Mouse (Mus musculus) intestine, embryonic 14.5 days (tissue): ENCODE measurements around the gene Fance. TPM values are rescaled to one million over a fixed set of nuclear protein-coding genes. Genes with fewer than 3 reads are reported as not detected.
A peak's percentile ranks its signal among the peaks of the same experiment; 100 is the strongest.
"Not testable (repeated sequence)": the region's sequence is repeated elsewhere in the genome, so short reads cannot be mapped to it uniquely, and the experiment has no call there.

Experiments
- ATAC-seq: fragments of 200-750 bp; cut with Nextera tagmentation; replicated peaks from 2 replicates; pipeline ENCODE4 v1.8.0; 2017; ENCODE audit warnings: low read depth, moderate number of reproducible peaks, moderate TSS enrichment, moderate library complexity; ENCODE audit not compliant: low FRiP score, low TSS enrichment
- DNase-seq: peaks from one replicate; pipeline ENCODE4 v3.0.0-alpha.2; 2018; ENCODE audit warnings: low spot score
- H3K27ac ChIP-seq: fragments of 300-500 bp; sonication (generic); 2 replicates; pipeline ENCODE4 v1.5.1; 2014; ENCODE audit warnings: low read depth, mild to moderate bottlenecking, control low read depth
- H3K27me3 ChIP-seq: fragments of 300-500 bp; sonication (generic); replicated peaks from 2 replicates; pipeline ENCODE4 v1.6.1; 2014; ENCODE audit warnings: low read length, control low read depth; ENCODE audit not compliant: control insufficient read depth, insufficient read depth
- H3K36me3 ChIP-seq: fragments of 300-500 bp; sonication (generic); 2 replicates; pipeline ENCODE4 v1.6.1; 2014; ENCODE audit warnings: low read length, control low read depth; ENCODE audit not compliant: control insufficient read depth, insufficient read depth
- H3K4me1 ChIP-seq: fragments of 300-500 bp; sonication (generic); replicated peaks from 2 replicates; pipeline ENCODE4 v1.6.1; 2014; ENCODE audit warnings: low read length, control low read depth, mixed read lengths; ENCODE audit not compliant: control insufficient read depth, insufficient read depth
- H3K4me2 ChIP-seq: fragments of 300-500 bp; sonication (generic); 2 replicates; pipeline ENCODE4 v1.6.1; 2014; ENCODE audit warnings: low read length
- H3K4me3 ChIP-seq: fragments of 300-500 bp; sonication (generic); 2 replicates; pipeline ENCODE4 v1.5.1; 2014; ENCODE audit warnings: low read depth, low read length, control low read depth, mixed read lengths
- H3K9ac ChIP-seq: fragments of 300-500 bp; sonication (generic); 2 replicates; pipeline ENCODE4 v1.6.1; 2014; ENCODE audit warnings: mild to moderate bottlenecking, low read length
- H3K9me3 ChIP-seq: fragments of 300-500 bp; sonication (generic); 2 replicates; pipeline ENCODE4 v1.6.1; 2016; ENCODE audit warnings: low read length, control low read depth; ENCODE audit not compliant: control insufficient read depth
- WGBS: fragments of 180-500 bp; shearing (Covaris S2); extraction: QIAGEN DNeasy Blood & Tissue Kit; methylation state at CpG from one replicate; pipeline ENCODE4 v1.1.7; 2014; 5-methylcytosine and 5-hydroxymethylcytosine counted together
- polyA plus RNA-seq: library from polyadenylated mRNA; unstranded; fragments of >200 nt; fragmentation: Nextera tagmentation; extraction: Ambion mirVana; gene quantifications from 2 replicates; pipeline ENCODE4 v1.2.1, GENCODE M21; 2014

Fance gene
- polyA plus RNA-seq, 1 experiment from 2014 or later, result 33.7 TPM

- WGBS, result under 1% methylated on average over 55 of the region's 73 CpGs
- peak; percentile 88 for ATAC-seq
Measured at GRCm38 (mm10) chr17:28350466-28351352, 37.4 kb downstream of the Fance start, which contains the start of gene Tead3. TSS of gene Tead3 (minus strand) at chr17:28350817.

GRCm38 (mm10) chr17:28351353-28351890 is 38.1 kb downstream of the Fance start:
- Histone ChIP-seq H3K36me3 (no peaks in the 10 kb centered on the region), H3K4me3 (peak overlapping the region; percentile 82), H3K4me1 (peaks cover 36% of the 10 kb centered on the region), H3K27me3 (no peaks in the 10 kb centered on the region), H3K9me3 (no peaks in the 10 kb centered on the region), H3K27ac (peak overlapping the region; percentile 99), H3K9ac (peak overlapping the region; percentile 79), H3K4me2 (peak overlapping the region; percentile 94)
- ATAC-seq (no peak), DNase-seq (no peak)
- WGBS, result under 1% methylated on average over 29 of the region's 29 CpGs

More at GRCm38 (mm10) chr17:28350466-28351352, 37.4 kb downstream of the Fance start, which contains the start of gene Tead3:
- H3K4me3 ChIP-seq, result peak within 1 kb of the TSS; percentile 82
- H3K4me2 ChIP-seq, result peak within 1 kb of the TSS; percentile 94
- no peaks in the 10 kb centered on the region for H3K9me3 ChIP-seq
- H3K27me3 ChIP-seq, result no peaks in the 10 kb centered on the region
- H3K9ac ChIP-seq, result peak within 1 kb of the TSS; percentile 79
- no peaks in the 10 kb centered on the region for H3K36me3 ChIP-seq
- DNase-seq, result peak; percentile 96
- H3K27ac ChIP-seq, result peak within 1 kb of the TSS; percentile 99
- peaks cover 43% of the 10 kb centered on the region for H3K4me1 ChIP-seq

GRCm38 (mm10) chr17:28352018-28352417 is 38.7 kb downstream of the Fance start:
- peak overlapping the region; percentile 99 for H3K27ac ChIP-seq
- ATAC-seq (no peak), DNase-seq (no peak)
- peaks cover 32% of the 10 kb centered on the region for H3K4me1 ChIP-seq
- no peaks in the 10 kb centered on the region for H3K27me3 ChIP-seq
- peak overlapping the region; percentile 94 for H3K4me2 ChIP-seq
- peak overlapping the region; percentile 82 for H3K4me3 ChIP-seq
- no peaks in the 10 kb centered on the region for H3K36me3 ChIP-seq
- 22% methylated on average over 11 of the region's 11 CpGs for WGBS
- no peaks in the 10 kb centered on the region for H3K9me3 ChIP-seq
- H3K9ac ChIP-seq, result peak overlapping the region; percentile 79; the same call in 1 of the 2 replicates

DNA sequence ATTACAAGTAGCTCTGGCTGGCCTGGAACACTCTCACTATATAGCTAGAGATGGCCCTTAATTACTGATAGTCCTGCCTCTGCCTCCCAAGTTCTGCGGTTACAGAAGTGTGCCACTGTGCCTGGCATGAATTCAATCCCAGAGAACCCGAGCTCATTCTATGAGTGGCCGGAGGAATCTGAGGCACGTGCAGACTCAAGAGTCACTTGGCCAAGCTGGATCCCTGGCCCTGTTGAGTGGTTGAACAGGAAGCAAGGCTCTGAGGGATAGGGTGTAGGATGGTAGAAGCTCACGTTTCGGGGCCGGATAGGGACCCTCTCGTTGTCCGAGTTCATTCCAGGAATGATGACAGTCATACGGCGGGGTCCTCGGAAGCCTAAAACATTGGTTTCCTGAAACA is 42.6 kb downstream of the Fance start:
- Histone ChIP-seq H3K27ac (no peak overlapping the region), H3K9ac (no peak overlapping the region), H3K4me3 (no peak overlapping the region), H3K4me1 (peaks cover 15% of the 10 kb centered on the region), H3K27me3 (0 out of 2 replicates have a peak, but pooled peaks cover 11% of the 10 kb centered on the region), H3K9me3 (no peaks in the 10 kb centered on the region), H3K4me2 (no peak overlapping the region), H3K36me3 (no peaks in the 10 kb centered on the region)
- no peak for DNase-seq
- ATAC-seq, result no peak
- 91% methylated on average over 12 of the region's 12 CpGs for WGBS

- Histone ChIP-seq H3K27me3 (peaks cover 28% of the 10 kb centered on the region), H3K4me1 (peaks cover 16% of the 10 kb centered on the region; the same call in 1 of the 2 replicates)
- H3K4me3 ChIP-seq, H3K4me2 ChIP-seq, H3K9ac ChIP-seq, H3K36me3 ChIP-seq, H3K27ac ChIP-seq, H3K9me3 ChIP-seq, ATAC-seq, DNase-seq: not testable (repeated sequence)
- WGBS, result 18% methylated on average over 23 of the region's 24 CpGs
Measured at GRCm38 (mm10) chr17:28358576-28359261, 45.4 kb downstream of the Fance start.

- no peak for ATAC-seq
- H3K27ac ChIP-seq, result no peak overlapping the region
- H3K4me2 ChIP-seq, result no peak overlapping the region
- WGBS, result 77% methylated on average over 9 of the region's 9 CpGs
- no peak for DNase-seq
- no peaks in the 10 kb centered on the region for H3K9me3 ChIP-seq
- no peak overlapping the region for H3K9ac ChIP-seq
- no peaks in the 10 kb centered on the region for H3K36me3 ChIP-seq
- peaks cover 46% of the 10 kb centered on the region for H3K27me3 ChIP-seq
- H3K4me3 ChIP-seq, result no peak overlapping the region
- H3K4me1 ChIP-seq, result peaks cover 20% of the 10 kb centered on the region; the same call in 1 of the 2 replicates
Measured at GRCm38 (mm10) chr17:28360531-28361277, 47.4 kb downstream of the Fance start.

- peak overlapping the region; percentile 31 for H3K4me3 ChIP-seq
- H3K27ac ChIP-seq, result no peak overlapping the region
- H3K27me3 ChIP-seq, result peaks cover 46% of the 10 kb centered on the region
- H3K9ac ChIP-seq, result peak overlapping the region; percentile 27
- H3K4me1 ChIP-seq, result peaks cover 20% of the 10 kb centered on the region; the same call in 1 of the 2 replicates
- WGBS, result 39% methylated on average over 11 of the region's 11 CpGs
- DNase-seq, result no peak
- H3K4me2 ChIP-seq, result peak overlapping the region; percentile 53
- no peaks in the 10 kb centered on the region for H3K9me3 ChIP-seq
- H3K36me3 ChIP-seq, result no peaks in the 10 kb centered on the region
- no peak for ATAC-seq
Measured at GRCm38 (mm10) chr17:28361921-28362652, 48.8 kb downstream of the Fance start.
